Mouse (Mus musculus) thymus, adult 2 months (tissue): ENCODE data around the gene Immp2l.

Experiments used
- CTCF ChIP-seq: fragments of 200-500 bp; IDR thresholded peaks from 2 replicates; pipeline ENCODE4 v1.5.1; 2012; ENCODE audit warnings: mild to moderate bottlenecking, control low read depth, low read length, moderate library complexity, borderline replicate concordance; ENCODE audit not compliant: control insufficient read depth, poor library complexity, insufficient read depth; ENCODE audit errors: extremely low read depth
- POLR2A ChIP-seq: fragments of 200-500 bp; IDR thresholded peaks from 2 replicates; pipeline ENCODE4 v1.6.1; 2012; ENCODE audit warnings: mild to moderate bottlenecking, low read length, control low read depth, moderate library complexity; ENCODE audit not compliant: control insufficient read depth, poor library complexity, insufficient read depth; ENCODE audit errors: extremely low read depth

- TF ChIP-seq CTCF, result no peak
- no peak for TF ChIP-seq POLR2A
These were observed 9.3 kb downstream of the Immp2l start for GRCm38 (mm10) chr12:41033196-41033595.
